Mouse (Mus musculus) 416B (cell line): ENCODE data around the gene Pter.

Experiments
- DNase-seq: peaks from one replicate; pipeline ENCODE4 v3.0.0; 2011; ENCODE audit warnings: low read depth

Gene Pter

GRCm38 (mm10) chr2:12923804-12924591, at the start of gene Pter:
TSS of gene Pter (plus strand) at chr2:12924041.
- no peak for DNase-seq

- no peak for DNase-seq
Observed at GRCm38 (mm10) chr2:12874232-12874631, 49.6 kb upstream of the Pter start.

GRCm38 (mm10) chr2:12879492-12879891, 44.3 kb upstream of the Pter start:
- peak; percentile 33 for DNase-seq

GRCm38 (mm10) chr2:12881009-12881408, 42.8 kb upstream of the Pter start:
- DNase-seq: no peak

- no peak for DNase-seq
Observed at GRCm38 (mm10) chr2:12883276-12883914, 40.4 kb upstream of the Pter start.

- no peak for DNase-seq
Observed at GRCm38 (mm10) chr2:12887015-12887414, 36.8 kb upstream of the Pter start.

GRCm38 (mm10) chr2:12905786-12906185, 18.1 kb upstream of the Pter start:
- DNase-seq: no peak

- no peak for DNase-seq
Observed at GRCm38 (mm10) chr2:12925643-12926042, 1.8 kb downstream of the Pter start.

- DNase-seq: no peak
Observed at GRCm38 (mm10) chr2:12930338-12930737, 6.5 kb downstream of the Pter start.

- DNase-seq: no peak
Observed at GRCm38 (mm10) chr2:12933905-12934304, 10.1 kb downstream of the Pter start.

GRCm38 (mm10) chr2:12935286-12935685, 11.4 kb downstream of the Pter start:
- no peak for DNase-seq

- no peak for DNase-seq
Observed at GRCm38 (mm10) chr2:12937461-12938217, 13.8 kb downstream of the Pter start.

- no peak for DNase-seq
Observed at GRCm38 (mm10) chr2:12938641-12939040, 14.8 kb downstream of the Pter start.

- DNase-seq: no peak
Observed at GRCm38 (mm10) chr2:12956703-12957424, 33.0 kb downstream of the Pter start.

GRCm38 (mm10) chr2:12970049-12970724, 46.3 kb downstream of the Pter start:
- DNase-seq: no peak

GRCm38 (mm10) chr2:12973752-12974151, 49.9 kb downstream of the Pter start:
- no peak for DNase-seq

- no peak for DNase-seq
Observed at GRCm38 (mm10) chr2:12977367-12977766, 53.5 kb downstream of the Pter start.

- no peak for DNase-seq
Observed at GRCm38 (mm10) chr2:12978771-12979170, 54.9 kb downstream of the Pter start.

GRCm38 (mm10) chr2:12984901-12985732, 61.3 kb downstream of the Pter start:
- DNase-seq: no peak

GRCm38 (mm10) chr2:13000026-13000425, 76.2 kb downstream of the Pter start:
- peak; percentile 8 for DNase-seq

GRCm38 (mm10) chr2:13008433-13008832, 84.6 kb downstream of the Pter start:
- DNase-seq: no peak
